Mouse (Mus musculus): Measurements from ENCODE around the gene Sox18.

- TF ChIP-seq FLI1 (IDR thresholded peaks at IDR 0.05; ENCODE audit: low read length) (no peak), GATA1 (IDR thresholded peaks at IDR 0.05; ENCODE audit: borderline replicate concordance, low read length) (no peak)
These were observed 17.9 kb downstream of the Sox18 start for GRCm38 (mm10) chr2:181653523-181653922.

Measured in megakaryocyte, embryonic 14.5 days (primary cell).